Mouse (Mus musculus) cerebellum, adult 2 months (tissue): ENCODE measurements at regions not wholly inside any gene's neighbourhood (a gene's known extent, or its start where the extent isn't known, plus 50 kb on each side); places are given as distances from the start of the nearest gene placed in this dataset.

Experiments
- DNase-seq, 2 experiments: peaks; one replicate each; pipeline ENCODE4 v3.0.0; 2021
- H3K27ac ChIP-seq: fragments of 200-500 bp; 2 replicates; pipeline ENCODE4 v1.5.1; 2012; ENCODE audit warnings: low read length, control low read depth, inconsistent platforms; ENCODE audit not compliant: insufficient read depth
- H3K27me3 ChIP-seq: fragments of 200-500 bp; 2 replicates; pipeline ENCODE4 v1.6.1; 2012; ENCODE audit warnings: inconsistent platforms, mild to moderate bottlenecking, low read length, moderate library complexity; ENCODE audit not compliant: control insufficient read depth, insufficient read depth
- H3K4me1 ChIP-seq: fragments of 200-500 bp; 2 replicates; pipeline ENCODE4 v1.6.1; 2011; ENCODE audit warnings: low read length; ENCODE audit not compliant: control insufficient read depth, insufficient read depth
- H3K4me3 ChIP-seq: fragments of 200-500 bp; replicated peaks from 2 replicates; pipeline ENCODE3; 2011; ENCODE audit warnings: mild to moderate bottlenecking, low read depth, low read length, control low read depth; ENCODE audit not compliant: insufficient read depth
- CTCF ChIP-seq: fragments of 200-500 bp; IDR thresholded peaks from 2 replicates; pipeline ENCODE4 v1.5.1; 2011; ENCODE audit warnings: low read depth, mild to moderate bottlenecking, control low read depth, low read length, moderate library complexity, borderline replicate concordance; ENCODE audit not compliant: insufficient read depth
- POLR2A ChIP-seq: fragments of 200-500 bp; IDR thresholded peaks from 2 replicates; pipeline ENCODE4 v1.6.1; 2011; ENCODE audit warnings: low read length, control low read depth, borderline replicate concordance; ENCODE audit not compliant: insufficient read depth
- WGBS: fragments of 180-500 bp; shearing (Covaris S2); methylation state at CpG from one replicate; pipeline ENCODE4 v1.1.7; 2018; 5-methylcytosine and 5-hydroxymethylcytosine counted together

- no peaks in the 10 kb centered on the region for H3K27me3 ChIP-seq
- no peak overlapping the region for H3K27ac ChIP-seq
- no peak overlapping the region for H3K4me3 ChIP-seq
- no peak for DNase-seq
- WGBS: 38% methylated on average over 1 of the region's 1 CpGs
- no peaks in the 10 kb centered on the region for H3K4me1 ChIP-seq
- TF ChIP-seq POLR2A: no peak
- no peak for TF ChIP-seq CTCF
Measured at GRCm38 (mm10) chr9:52286104-52286503, 117.7 kb upstream of the Zc3h12c start.

- Histone ChIP-seq H3K27ac (no peak overlapping the region), H3K4me3 (no peak overlapping the region), H3K27me3 (no peaks in the 10 kb centered on the region), H3K4me1 (no peaks in the 10 kb centered on the region)
- WGBS: 33% methylated on average over 2 of the region's 2 CpGs
- TF ChIP-seq CTCF (no peak), POLR2A (no peak)
- no peak for DNase-seq
Measured at GRCm38 (mm10) chr9:52283558-52283957, 115.2 kb upstream of the Zc3h12c start.

GRCm38 (mm10) chr9:52280995-52281394, 112.6 kb upstream of the Zc3h12c start:
- Histone ChIP-seq H3K4me1 (no peaks in the 10 kb centered on the region), H3K4me3 (no peak overlapping the region), H3K27me3 (no peaks in the 10 kb centered on the region), H3K27ac (no peak overlapping the region)
- TF ChIP-seq CTCF: no peak
- no peak for TF ChIP-seq POLR2A
- 58% methylated on average over 5 of the region's 5 CpGs for WGBS
- DNase-seq: no peak

DNA sequence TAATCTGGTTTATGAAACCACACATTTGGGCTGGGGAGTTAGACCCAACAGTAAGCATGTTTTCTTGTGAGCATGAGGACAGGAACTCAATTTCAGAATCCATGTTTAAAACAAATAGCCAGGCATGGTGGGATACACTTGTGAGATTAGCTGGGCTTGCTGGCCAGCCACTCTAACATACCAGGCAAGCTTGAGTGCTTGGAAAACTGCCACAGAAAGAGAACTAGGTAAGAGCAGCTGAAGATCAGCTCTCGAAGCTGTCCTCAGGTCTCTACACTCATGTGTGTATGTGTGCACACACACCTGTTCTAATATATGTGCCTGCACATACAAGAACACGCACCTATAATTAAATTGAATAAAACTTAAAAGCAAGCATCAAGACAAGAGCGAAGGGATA, 112.2 kb upstream of the Zc3h12c start:
- no peak overlapping the region for H3K4me3 ChIP-seq
- H3K27me3 ChIP-seq: no peaks in the 10 kb centered on the region
- no peaks in the 10 kb centered on the region for H3K4me1 ChIP-seq
- TF ChIP-seq CTCF (no peak), POLR2A (no peak)
- no peak for DNase-seq
- WGBS: 80% methylated on average over 3 of the region's 3 CpGs
- H3K27ac ChIP-seq: no peak overlapping the region

DNA sequence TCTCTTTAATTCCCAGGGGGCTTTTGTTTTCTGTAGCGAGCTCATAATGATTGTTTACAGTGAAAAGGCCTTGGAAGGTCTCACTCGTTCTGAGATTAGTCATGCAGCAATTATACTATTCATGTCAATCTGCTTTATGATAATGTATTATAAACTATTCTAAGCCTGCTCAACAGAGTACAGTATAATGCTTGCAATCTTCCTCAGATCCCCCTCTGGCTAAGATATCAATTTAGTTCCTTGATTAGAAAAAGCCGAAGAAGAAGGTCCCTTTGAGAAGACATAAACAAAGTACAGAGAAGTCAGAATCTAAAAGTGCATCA, 110.3 kb upstream of the Zc3h12c start:
- Histone ChIP-seq H3K4me3 (no peak overlapping the region), H3K27me3 (no peaks in the 10 kb centered on the region), H3K4me1 (no peaks in the 10 kb centered on the region), H3K27ac (no peak overlapping the region)
- no peak for DNase-seq
- TF ChIP-seq POLR2A (no peak), CTCF (no peak)
- WGBS: 30% methylated on average over 3 of the region's 3 CpGs

GRCm38 (mm10) chr9:52277954-52278700, 109.8 kb upstream of the Zc3h12c start:
- TF ChIP-seq CTCF (no peak), POLR2A (no peak)
- Histone ChIP-seq H3K4me3 (no peak overlapping the region), H3K4me1 (no peaks in the 10 kb centered on the region), H3K27me3 (no peaks in the 10 kb centered on the region), H3K27ac (no peak overlapping the region)
- DNase-seq: no peak
- 39% methylated on average over 14 of the region's 14 CpGs for WGBS

GRCm38 (mm10) chr9:52273994-52274393, 105.6 kb upstream of the Zc3h12c start:
- no peak overlapping the region for H3K27ac ChIP-seq
- no peak for DNase-seq
- no peaks in the 10 kb centered on the region for H3K4me1 ChIP-seq
- whole genome bisulfite sequencing: 85% methylated on average over 3 of the region's 3 CpGs
- no peak for TF ChIP-seq CTCF
- TF ChIP-seq POLR2A: no peak
- no peaks in the 10 kb centered on the region for H3K27me3 ChIP-seq
- no peak overlapping the region for H3K4me3 ChIP-seq

GRCm38 (mm10) chr9:52272668-52273067, 104.3 kb upstream of the Zc3h12c start:
- WGBS: 92% methylated on average over 2 of the region's 2 CpGs

More at GRCm38 (mm10) chr9:52272668-52273067, 104.3 kb upstream of the Zc3h12c start:
- DNase-seq: no peak
- Histone ChIP-seq H3K27me3 (no peaks in the 10 kb centered on the region), H3K27ac (no peak overlapping the region), H3K4me3 (no peak overlapping the region), H3K4me1 (no peaks in the 10 kb centered on the region)
- TF ChIP-seq CTCF: no peak
- no peak for TF ChIP-seq POLR2A
